Mouse (Mus musculus): ENCODE measurements around the gene Rrnad1. TPM values are rescaled to one million over a fixed set of nuclear protein-coding genes. Genes with fewer than 3 reads are reported as not detected.

Rrnad1 gene
- total RNA-seq, 4 experiments from 2014 or later = 2.4 to 4.1 (median 3.5) TPM

DNA sequence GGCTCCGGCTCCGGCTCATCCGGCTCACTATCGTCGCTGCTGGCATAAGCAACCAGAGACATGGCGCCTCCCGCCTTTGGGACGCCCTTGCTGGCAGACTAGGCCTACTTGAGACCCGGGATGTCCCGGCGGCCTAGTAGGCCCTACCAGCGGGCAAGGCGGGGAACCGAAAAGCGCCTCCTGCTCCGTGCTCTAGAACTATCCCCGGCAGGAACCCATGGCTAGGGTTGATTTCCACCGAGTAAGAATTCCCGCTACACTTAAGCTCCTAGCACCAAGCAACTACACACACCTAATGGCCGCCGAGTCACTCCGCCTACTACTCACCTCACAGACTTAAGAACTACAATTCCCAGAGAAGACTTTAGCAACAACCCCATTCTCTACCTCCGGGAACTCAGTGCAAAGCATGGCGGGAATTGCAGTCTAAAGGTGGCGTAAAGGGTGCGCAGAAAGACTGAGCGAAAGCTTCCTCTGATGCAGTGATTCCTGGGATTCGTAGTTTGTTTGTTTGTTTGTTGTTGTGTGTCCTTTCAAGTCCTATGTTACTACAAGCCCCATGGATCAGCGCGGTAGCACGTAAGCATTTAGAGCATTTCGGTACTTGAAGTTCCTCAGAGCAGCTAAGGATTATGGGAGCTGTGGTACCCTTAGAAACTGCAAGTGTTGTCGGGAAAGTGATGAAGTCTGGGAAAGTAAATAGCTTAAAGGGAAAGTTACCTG lies 45.1 kb downstream of the Rrnad1 start, which contains the start of gene Prcc:
Gene Prcc (minus strand): TSS at position 328 of the 723 bp plus-strand sequence.
- DNase-seq (ENCODE audit: low spot score in 2 of 2) = peak; percentile 90 to 91

DNA sequence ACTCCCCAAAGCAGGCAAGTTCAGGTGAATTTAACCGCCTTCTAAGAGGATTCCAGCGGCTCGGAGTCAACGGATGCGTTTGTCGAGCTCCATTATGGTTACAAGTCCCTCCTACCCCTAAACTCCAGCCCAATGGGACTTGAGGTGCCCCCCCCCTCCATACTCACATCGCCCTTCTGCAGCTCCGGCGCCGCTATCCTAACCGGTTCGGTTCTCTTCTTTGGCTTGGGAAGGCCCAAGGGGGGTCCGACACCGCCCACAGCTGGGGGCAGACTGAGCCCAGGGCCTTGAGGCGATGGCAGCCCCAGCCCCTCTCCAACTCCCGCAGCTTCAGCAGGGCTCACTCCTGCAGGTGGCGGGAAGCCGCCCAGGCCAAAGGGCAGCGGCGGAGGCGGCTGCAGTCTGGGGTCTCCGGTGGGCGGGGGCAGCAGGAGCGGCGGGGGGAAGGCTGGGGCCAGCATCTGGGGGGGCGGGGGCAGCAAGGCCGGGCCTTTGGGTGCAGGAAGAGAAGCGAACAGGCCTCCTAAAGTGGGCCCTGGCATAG lies 45.7 kb downstream of the Rrnad1 start:
- DNase-seq (ENCODE audit: low spot score in 2 of 2) = peak in 1 of 2 experiments; percentile 31

GRCm38 (mm10) chr3:87884291-87884690 lies 46.2 kb downstream of the Rrnad1 start:
- no peak for DNase-seq (ENCODE audit: low spot score in 2 of 2)

DNA sequence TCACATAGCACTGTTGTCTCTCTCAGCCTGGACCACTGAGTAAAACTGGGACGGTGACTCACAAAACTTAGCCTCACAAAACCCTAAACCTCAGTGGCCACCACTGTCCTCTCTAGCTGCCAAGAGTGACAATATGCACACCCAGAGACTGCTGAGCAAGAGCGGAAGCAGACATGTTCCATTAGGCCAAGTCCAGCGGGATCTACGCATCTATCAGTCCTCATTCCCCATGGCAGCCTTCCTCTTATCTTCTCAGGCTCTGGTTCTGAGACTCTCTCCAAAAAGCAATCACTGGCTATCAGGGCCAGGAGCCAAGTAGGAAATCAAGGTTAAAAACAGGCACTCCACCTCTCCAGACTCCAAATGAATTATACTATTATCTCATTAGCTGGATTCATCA lies 52.8 kb downstream of the Rrnad1 start:
- no peak for DNase-seq (ENCODE audit: low spot score in 2 of 2)

Other genes starting within 250 kb of the Rrnad1 start
- under 1 TPM in 1 of 4 experiments, not detected in 3; 0.68 TPM for gene Lrrc71, start 182.1 kb downstream of the Rrnad1 start, total RNA-seq (2022)
- not detected for gene Ntrk1, start 135.6 kb downstream of the Rrnad1 start, total RNA-seq (2022)
- not detected for gene Insrr, start 133.8 kb downstream of the Rrnad1 start, total RNA-seq (2022)
- gene Pear1, start 106.4 kb downstream of the Rrnad1 start, total RNA-seq (2022) = 1 to 10 TPM; 3.2 to 7.1 (median 5.1) TPM
- gene Sh2d2a, start 84.0 kb downstream of the Rrnad1 start, total RNA-seq (2022) = not detected
- gene Prcc, start 45.1 kb downstream of the Rrnad1 start, total RNA-seq (2022) = 10 to 100 TPM; 48.6 to 53.0 (median 52.0) TPM
- gene Hdgf, start 24.4 kb downstream of the Rrnad1 start, total RNA-seq (2022) = 100 to 1,000 TPM; 243 to 264 (median 254) TPM
- 10 to 100 TPM; 40.9 to 48.1 (median 45.8) TPM for gene Mrpl24, start 11.2 kb downstream of the Rrnad1 start, total RNA-seq (2022)
- 1 to 10 TPM; 5.8 to 7.6 (median 7.2) TPM for gene Isg20l2, start 403 bp downstream of the Rrnad1 start, total RNA-seq (2022)
- gene Crabp2, start 17.9 kb upstream of the Rrnad1 start, total RNA-seq (2022) = not detected
- 10 to 100 TPM in 2 of 4 experiments, 1 to 10 TPM in 2; 8.7 to 18.0 (median 12.0) TPM for gene Nes, start 40.4 kb upstream of the Rrnad1 start, total RNA-seq (2022)
- under 1 TPM in 1 of 4 experiments, not detected in 3; 0.15 TPM for gene Bcan, start 69.5 kb upstream of the Rrnad1 start, total RNA-seq (2022)
- gene Hapln2, start 96.9 kb upstream of the Rrnad1 start, total RNA-seq (2022) = under 1 TPM in 1 of 4 experiments, not detected in 3; 0.11 TPM
- 10 to 100 TPM; 24.2 to 30.2 (median 25.5) TPM for gene Gpatch4, start 112.4 kb upstream of the Rrnad1 start, total RNA-seq (2022)
- 10 to 100 TPM; 49.1 to 56.1 (median 50.4) TPM for gene Naxe, start 127.8 kb upstream of the Rrnad1 start, total RNA-seq (2022)
- gene Ttc24, start 147.6 kb upstream of the Rrnad1 start, total RNA-seq (2022) = not detected
- under 1 TPM; 0.08 to 0.39 (median 0.12) TPM for gene Iqgap3, start 151.3 kb upstream of the Rrnad1 start, total RNA-seq (2022)
- gene Mef2d, start 211.7 kb upstream of the Rrnad1 start, total RNA-seq (2022) = 100 to 1,000 TPM; 164 to 186 (median 172) TPM